Mouse (Mus musculus) forelimb bud, embryonic 11.5 days (tissue): ENCODE data around the gene Agpat4.
A peak's percentile ranks its signal among the peaks of the same experiment; 100 is the strongest.

Source experiments
- DNase-seq: peaks from one replicate; pipeline ENCODE4 v3.0.0-alpha.2; 2012; ENCODE audit warnings: low read depth, low spot score

Gene Agpat4

GRCm38 (mm10) chr17:12118561-12118925 lies at the start of gene Agpat4:
TSS of gene Agpat4 (plus strand) at chr17:12118704.
- no peak for DNase-seq

DNA sequence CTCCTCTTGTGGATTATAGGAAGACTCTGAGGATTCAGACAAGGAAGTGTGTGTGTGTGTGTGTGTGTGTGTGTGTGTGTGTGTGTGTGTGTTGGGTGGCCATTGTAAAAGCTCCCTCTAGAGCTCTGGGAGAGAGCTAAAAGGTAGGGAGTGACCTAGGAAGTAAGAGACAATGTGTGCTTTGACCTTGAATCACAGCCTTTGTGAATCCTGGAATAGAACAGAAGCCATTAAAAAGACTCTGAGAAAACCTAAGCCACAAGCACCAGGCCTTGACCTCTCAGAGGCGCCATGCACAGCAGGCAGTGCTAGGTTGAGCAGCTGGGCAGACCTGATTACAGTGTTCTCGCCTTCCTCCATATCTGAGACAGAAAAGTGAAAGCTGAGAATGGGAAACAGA lies 41.7 kb upstream of the Agpat4 start:
- DNase-seq, result no peak

- no peak for DNase-seq
Measured at GRCm38 (mm10) chr17:12080656-12081495, 37.6 kb upstream of the Agpat4 start.

GRCm38 (mm10) chr17:12082201-12082600 lies 36.3 kb upstream of the Agpat4 start:
- no peak for DNase-seq

- no peak for DNase-seq
Measured at GRCm38 (mm10) chr17:12090261-12090927, 28.1 kb upstream of the Agpat4 start.

GRCm38 (mm10) chr17:12092901-12093564 lies 25.5 kb upstream of the Agpat4 start:
- no peak for DNase-seq

GRCm38 (mm10) chr17:12094016-12094415 lies 24.5 kb upstream of the Agpat4 start:
- no peak for DNase-seq

DNA sequence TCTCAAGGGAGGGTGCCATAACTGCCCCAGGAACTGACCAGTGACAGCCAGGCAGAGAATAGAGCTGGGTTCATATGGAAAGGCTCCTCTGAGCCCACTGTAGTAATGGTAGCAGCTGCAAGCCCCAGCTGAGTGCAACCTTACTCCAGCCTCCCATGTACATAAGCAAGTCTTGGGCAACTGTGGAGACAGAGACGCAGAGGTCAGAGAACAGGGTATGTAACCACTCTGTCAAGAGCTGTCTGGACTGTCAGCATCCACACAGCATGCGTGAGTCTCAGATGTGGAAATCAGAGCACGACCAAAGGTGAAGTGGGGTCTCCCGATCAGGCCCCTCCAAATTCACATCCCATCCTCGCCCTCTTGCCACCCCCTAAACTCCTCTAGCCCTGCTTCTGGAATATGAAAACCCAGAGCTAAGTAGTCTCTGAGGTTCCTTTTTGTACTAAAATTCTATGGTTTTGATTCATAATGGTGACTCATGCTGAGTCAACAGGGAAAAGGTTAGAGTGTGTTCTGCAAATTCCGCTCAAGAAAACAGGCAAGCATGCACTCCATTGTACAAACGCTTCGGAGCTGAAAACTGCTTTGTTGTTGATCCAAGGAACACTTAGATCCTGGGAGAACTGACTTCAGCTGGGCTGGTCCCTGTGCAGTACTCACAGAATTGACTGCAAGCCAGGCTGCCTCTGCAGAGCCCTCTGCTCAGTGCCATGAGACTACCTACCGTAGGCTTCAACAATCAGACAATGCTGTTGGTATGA lies 23.5 kb upstream of the Agpat4 start:
- DNase-seq, result no peak

DNA sequence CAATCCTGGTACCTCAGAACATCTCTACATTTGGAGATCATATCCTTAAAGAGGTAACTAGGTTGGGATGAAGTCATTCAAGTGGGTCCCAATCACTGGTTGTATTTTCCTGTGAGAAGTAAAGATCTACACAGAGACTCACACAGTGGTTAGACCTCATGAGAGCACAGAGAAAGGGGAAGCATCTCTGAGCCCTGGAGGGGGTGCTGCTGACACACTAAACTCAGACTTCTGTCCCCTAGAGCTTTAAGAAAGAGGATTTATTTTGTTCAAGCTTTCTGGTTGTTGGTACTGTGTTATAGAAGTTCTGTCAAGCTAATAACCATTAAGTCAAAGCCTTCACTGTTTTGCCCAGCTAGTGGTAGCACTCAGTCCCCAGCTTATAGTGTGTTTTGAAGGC lies 19.1 kb upstream of the Agpat4 start:
- DNase-seq, result no peak

DNA sequence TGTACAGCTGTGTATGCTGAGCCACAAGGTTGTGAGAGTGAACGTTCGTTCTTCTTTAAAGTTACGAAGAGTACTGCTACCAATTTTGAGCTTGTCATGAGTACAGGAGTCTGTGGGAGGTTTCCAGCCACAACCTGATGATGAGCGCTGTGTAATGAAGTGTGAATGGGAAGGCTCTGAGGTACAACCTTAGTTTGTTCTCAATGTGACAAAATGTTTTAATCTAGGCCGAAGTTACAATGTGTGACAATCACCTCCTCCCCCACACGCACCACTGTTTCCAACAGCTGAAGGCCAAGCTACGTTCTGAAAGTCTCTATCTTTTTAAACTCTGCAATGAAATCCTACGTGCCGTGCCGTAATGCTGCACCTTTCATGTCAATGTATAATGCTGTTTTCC lies 16.2 kb upstream of the Agpat4 start:
- no peak for DNase-seq

DNA sequence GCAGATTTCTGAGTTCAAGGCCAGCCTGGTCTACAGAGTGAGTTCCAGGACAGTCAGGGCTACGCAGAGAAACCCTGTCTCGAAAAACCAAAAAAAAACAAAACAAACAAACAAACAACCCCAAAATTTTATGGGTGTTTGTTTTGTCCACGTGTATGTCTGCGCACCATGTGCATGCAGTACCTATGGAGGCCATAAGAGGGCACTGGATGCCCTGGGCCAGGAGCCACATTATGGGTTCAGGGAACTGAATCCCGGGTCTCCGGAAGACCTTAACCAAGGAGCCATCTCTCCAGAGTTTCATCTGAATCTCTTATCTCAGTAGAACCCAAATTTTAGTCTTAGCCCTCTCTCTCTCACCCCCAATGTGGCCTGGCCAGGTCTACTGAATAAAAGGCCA lies 14.7 kb upstream of the Agpat4 start:
- DNase-seq, result no peak

GRCm38 (mm10) chr17:12104245-12104644 lies 14.3 kb upstream of the Agpat4 start:
- DNase-seq, result no peak

DNA sequence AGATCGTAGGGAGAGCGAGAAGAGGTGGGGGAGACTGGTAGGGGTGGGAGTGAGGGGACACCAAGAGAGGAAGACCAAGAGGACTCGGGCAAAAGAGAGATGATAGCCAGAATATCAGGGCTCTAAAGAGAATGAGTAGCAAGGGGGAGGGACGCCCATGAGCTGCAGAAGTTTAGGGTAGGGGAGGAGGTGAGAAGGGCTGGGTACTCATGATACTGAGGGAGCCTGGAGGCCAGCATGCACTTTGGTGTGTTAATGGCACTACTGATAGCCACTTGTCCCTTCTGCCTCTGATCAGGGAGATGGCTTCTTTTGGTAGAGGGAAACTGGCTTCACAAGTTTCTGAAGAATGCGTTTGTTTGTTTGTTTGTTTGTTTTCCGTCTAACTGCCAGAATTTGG lies 13.8 kb upstream of the Agpat4 start:
- DNase-seq, result no peak

DNA sequence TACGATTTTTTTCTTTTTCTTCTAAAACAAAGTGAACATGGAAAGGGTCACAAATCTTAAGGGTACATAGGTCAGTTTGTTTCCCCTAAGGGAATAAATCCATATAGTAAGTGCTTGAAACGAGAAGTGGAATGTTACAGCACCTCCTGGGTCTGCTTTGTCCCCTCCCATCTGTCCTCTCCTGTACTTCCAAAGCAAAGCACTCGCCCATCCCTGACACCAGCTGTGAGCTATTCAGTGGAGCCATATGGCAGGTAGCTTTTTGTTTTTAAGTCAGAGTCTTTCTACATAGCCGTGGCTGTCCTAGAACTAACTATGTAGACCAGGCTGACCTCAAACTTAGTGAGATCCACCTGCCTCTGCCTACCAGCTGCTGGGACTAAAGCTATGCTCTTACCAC lies 12.2 kb upstream of the Agpat4 start:
- DNase-seq, result no peak

DNA sequence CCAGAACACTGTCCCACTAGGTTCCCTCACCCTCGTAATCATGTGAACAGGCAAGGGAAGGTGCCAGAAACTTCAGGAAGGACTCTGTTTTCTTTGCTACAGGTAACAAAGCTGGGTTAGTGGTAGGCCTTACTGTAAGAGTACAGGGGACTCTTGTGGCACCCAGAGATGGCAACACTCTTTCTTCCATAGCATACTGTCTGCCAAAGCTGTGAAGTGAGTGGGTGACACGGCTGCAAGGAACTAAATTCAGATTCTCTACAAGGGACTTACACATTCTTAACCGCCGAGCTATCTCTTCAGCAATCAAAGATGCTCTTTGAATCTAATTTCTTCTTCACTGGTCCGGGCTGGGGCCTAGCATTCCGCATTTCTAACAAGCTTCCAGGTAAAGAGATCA lies 4.9 kb upstream of the Agpat4 start:
- no peak for DNase-seq

DNA sequence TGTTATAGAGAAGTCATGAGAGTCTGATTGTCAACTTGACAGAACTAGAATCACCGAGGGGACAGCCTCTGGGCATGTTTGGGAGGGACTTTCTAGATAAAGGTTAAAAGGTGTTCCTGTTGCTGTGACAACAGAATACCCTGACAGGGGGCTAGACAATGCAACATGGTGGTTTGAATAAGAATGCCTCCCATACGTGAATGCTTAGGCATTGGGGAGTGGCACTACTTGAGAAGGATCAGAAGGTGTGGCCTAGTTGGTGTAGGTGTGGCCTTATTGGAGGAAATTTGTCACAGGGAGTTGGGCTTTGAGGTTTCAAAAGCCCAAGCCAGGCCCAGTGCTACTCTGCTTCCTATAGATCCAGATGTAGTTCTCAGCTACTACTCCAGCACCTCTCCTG lies 3.4 kb upstream of the Agpat4 start:
- no peak for DNase-seq

DNA sequence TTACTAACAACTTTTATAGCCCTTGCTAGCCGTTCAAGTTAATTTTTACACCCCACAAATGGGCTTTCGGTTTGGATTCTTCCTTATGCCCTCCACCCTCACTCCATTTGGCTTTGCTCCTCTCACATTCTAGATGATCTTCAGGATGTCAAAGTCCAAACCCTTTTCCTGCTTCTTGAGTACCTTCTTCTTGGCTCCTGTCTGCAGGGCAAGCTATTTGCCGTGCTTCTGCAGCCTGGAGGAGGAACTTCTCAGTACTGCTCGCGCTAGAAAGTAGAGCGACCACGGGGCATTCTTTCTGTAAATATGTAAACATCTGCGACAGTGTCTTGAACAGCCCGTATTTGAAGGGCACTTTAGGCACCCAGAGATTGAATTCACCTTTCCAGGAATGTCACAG lies 373 bp upstream of the Agpat4 start:
- peak; percentile 11 for DNase-seq

- peak; percentile 95 for DNase-seq
Measured at GRCm38 (mm10) chr17:12118926-12119641, 580 bp downstream of the Agpat4 start.

DNA sequence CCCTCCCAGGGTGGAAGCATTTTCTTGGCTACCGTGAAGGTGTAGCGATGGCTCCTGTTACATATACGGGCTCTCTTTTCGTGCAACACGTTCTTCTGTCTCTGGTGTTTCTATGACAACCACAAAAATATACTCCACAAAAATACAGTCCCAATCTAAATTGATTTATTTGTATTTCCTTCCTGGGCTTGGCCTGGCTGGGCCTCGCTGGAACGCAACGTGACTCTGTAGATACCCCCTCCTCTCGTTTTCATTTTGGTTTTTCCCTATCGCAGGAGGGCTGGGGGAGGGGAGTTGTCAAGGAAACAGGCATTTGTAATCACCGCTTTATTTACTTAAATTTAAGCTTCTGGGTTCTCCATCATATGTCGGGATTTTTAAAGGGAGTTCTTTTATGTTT lies 1.2 kb downstream of the Agpat4 start:
- peak; percentile 78 for DNase-seq

- no peak for DNase-seq
Measured at GRCm38 (mm10) chr17:12120268-12120667, 1.8 kb downstream of the Agpat4 start.

GRCm38 (mm10) chr17:12121226-12121794 lies 2.8 kb downstream of the Agpat4 start:
- DNase-seq, result no peak
